Mouse (Mus musculus) left cerebral cortex, adult 6 months (tissue): ENCODE measurements around the gene 4930469K13Rik. TPM values are rescaled to one million over a fixed set of nuclear protein-coding genes. Genes with fewer than 3 reads are reported as not detected.

Source experiments
- long read RNA-seq, 2 experiments: library from polyadenylated mRNA; unstranded; transcript quantifications; one replicate each; pipeline ENCODE4 v2.0.0; 2019 to 2020
- polyA plus RNA-seq: library from polyadenylated mRNA; unstranded; fragments of <200 nt; fragmentation: Nextera tagmentation; gene quantifications from 2 replicates; pipeline ENCODE4 v1.2.3, GENCODE M21; 2021

The 4930469K13Rik gene
- polyA plus RNA-seq = not detected in 2 replicates
- long read RNA-seq, experiment 1 = 0 reads
- long read RNA-seq, experiment 2 = 0 reads

DNA sequence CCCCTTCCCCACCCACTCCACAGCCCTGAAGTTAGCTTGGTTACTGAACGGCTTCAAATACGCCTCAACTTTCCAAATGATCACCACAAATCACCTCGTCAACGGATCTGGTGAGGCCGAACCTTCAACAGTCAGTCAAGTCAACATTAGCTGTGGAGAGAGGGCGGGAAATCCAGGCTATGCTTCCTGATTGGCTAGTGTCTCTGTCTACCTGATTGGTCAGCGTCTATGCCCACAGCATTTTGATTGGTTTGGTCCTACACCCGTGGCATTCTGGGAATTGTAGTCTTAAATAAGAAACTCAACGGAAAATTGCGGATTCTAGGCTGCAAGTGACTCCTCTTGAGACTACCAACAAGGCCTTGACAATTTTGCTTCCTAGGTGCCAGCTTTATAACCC, at the start of gene 4930469K13Rik:
4930469K13Rik (minus strand) TSS at position 133 of the 400 bp plus-strand sequence.

DNA sequence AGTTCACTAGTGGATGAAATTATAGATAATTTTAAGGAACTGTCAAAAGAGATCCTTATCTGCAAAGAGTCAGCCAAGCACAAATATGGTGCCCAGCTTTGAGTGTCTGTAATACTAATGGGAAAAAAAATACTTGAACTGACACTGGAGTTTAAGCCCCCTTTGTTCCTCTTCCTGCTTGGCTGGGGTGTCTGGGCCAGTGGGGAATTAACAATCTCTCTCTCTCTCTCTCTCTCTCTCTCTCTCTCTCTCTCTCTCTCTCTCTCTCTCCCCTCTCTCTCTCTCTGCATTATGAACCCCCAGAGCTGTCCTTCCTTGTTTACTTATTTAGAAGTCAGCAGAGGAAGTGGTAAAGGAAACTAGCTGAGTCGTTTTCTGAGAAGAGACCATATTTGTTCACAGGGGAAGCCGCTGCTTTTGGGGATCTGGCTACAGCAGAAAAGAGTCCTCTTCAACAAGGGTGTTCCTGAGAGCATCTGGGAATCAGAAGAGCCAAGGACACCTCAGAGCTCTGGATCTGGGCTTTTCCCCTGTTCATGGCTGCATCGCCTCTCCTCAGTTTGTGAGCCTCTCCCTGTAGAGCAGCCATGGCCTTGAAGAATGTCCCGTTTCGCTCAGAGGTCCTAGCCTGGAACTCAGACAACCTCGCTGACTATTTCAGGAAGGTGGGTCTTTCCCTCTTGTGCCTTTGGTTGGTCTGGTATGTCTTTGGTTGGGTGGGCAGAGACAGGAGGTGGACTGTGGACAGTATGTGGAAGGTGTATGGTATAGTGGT, 51.4 kb downstream of the 4930469K13Rik start, which contains the start of gene Lcp2:
Lcp2 (plus strand) TSS at position 154 of the 775 bp plus-strand sequence.

DNA sequence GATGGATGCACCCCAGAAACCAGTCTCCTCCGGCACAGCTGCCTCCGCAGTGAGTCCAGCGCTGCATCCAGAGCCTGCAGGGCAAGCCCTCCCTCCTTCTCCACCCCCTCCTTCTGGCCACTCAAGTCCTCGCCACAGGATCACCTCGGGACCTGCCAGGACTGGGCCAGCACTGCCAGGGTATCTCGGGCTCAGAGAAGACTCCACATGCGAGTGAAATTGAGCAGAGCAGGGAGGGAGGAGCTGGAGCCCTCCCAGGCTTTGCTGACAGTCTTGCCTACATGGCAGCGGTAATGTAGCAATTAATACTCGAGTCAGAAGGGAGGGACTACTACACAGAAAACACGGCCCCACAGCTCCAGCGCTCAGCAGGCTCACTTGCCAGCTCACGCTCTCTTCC, 105.4 kb downstream of the 4930469K13Rik start, which contains the start of gene Kcnip1:
Kcnip1 (minus strand) TSS at position 215 of the 400 bp plus-strand sequence.

DNA sequence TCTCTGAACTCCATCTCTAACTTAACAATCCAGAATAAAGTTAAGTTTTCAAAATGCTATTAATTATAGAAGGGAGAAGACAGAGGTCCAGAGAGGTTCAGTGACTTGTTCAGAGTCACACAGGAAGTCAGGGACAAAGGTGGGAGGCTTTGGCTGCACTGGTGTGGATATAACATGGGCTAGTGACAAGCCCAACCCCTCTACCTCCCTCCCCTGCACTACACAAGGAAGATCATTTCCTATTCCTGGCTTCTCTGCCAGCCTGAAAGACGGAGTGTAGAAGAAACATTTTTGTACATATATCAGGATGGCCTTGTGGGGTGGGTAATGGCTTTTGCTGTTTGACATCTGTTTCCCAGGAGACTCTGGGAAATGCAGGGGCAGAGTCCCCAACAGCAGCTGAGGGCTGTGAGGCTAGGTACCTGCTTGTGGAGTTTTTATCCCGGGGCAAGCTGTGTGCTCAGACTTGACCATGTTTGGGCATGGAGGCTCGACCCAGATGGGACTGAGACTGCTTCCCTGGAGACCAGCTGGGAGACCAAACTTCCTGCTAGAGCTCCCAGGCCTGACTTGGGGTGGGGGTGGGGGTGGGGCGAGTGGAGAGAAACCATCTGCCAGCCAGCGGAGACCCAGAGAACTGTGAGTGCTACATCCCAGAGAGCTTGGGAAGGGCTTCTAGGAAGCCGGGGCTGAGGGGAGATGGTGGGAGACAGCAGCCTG, 135.5 kb downstream of the 4930469K13Rik start, which contains the start of gene Kcnmb1:
Kcnmb1 (plus strand) TSS at position 326 of the 720 bp plus-strand sequence.

Other genes starting within 250 kb of the 4930469K13Rik start
- 0.35 and 0.42 TPM in 2 replicates for gene Kcnmb1, start 135.5 kb downstream of the 4930469K13Rik start, polyA plus RNA-seq
- 27.2 and 39.0 TPM in 2 replicates for gene Kcnip1, start 105.4 kb downstream of the 4930469K13Rik start, polyA plus RNA-seq
- gene Lcp2, start 51.6 kb downstream of the 4930469K13Rik start, polyA plus RNA-seq = 1.1 and 2.4 TPM in 2 replicates
- gene Foxi1, start 109.5 kb upstream of the 4930469K13Rik start, polyA plus RNA-seq = 0.06 and 0.09 TPM in 2 replicates
- gene Fam196b, start 216.3 kb upstream of the 4930469K13Rik start, polyA plus RNA-seq = 0.16 and 0.18 TPM in 2 replicates